Mouse (Mus musculus): ENCODE results near the gene Morn4. TPM values are rescaled to one million over a fixed set of nuclear protein-coding genes. Genes with fewer than 3 reads are reported as not detected.

The Morn4 gene
- 10 to 100 TPM; 65.3 to 66.9 TPM for total RNA-seq (2021)
- long read RNA-seq, experiment 1, transcript Morn4-201 (5 exons, 1,800 nt) = major isoform, 72 of 84 reads
- long read RNA-seq, experiment 1, partial matches to known transcripts = 2 of 84 reads
- long read RNA-seq, experiment 1, other reads (novel, unspliced or antisense) = 10 of 84 reads
- long read RNA-seq, experiment 2, transcript Morn4-201 (5 exons, 1,800 nt) = major isoform, 55 of 74 reads
- long read RNA-seq, experiment 2, partial matches to known transcripts = 7 of 74 reads
- long read RNA-seq, experiment 2, other reads (novel, unspliced or antisense) = 12 of 74 reads

DNA sequence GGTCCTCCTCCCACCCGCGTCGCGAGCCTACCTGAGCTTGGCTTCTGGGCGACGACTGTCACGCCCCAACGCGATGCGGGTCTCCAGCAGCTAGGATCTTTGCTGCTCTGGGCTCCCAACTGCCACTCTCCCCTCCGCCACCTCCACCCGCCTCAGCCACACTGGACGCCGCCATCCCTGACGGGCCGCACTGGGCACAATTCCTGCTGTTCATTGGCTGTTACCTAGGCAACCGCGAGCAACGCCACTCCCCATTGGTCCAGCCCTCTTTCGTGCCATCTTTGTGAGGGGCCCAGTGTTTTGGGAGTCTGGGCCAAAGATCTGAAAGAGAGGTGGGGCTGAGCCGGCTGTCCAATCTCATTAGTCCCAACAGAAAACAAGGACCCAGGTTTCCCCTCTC, at the start of gene Morn4:
Gene Morn4, minus strand, starts transcription at position 192 of the 400 bp plus-strand sequence.
- intact Hi-C loops (cut with DNase I) = no loop called here
- DNase-seq (ENCODE audit: low spot score in 2 of 2) = peak; percentile 94 to 95

DNA sequence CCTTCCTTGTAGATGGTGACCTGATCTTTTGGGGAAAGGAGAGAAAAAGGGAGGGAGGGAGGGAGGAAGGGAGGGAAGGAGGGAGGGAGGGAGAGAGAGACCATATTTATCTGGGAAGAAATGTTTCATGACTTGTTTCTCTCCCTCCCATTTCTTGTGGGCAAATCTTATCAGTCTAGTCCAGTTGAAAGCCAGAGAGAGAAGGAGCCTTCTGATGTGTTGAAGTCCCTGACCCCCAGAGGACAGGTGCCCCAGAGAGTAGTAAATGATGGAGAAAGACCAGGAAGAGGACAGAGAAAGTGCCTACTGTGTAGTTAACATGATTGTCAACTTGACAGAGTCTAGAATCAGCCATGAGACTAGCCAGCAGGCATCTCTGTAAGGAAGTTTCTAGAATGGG, 48.9 kb upstream of the Morn4 start:
- DNase-seq (ENCODE audit: low spot score in 2 of 2) = no peak
- intact Hi-C loops (cut with DNase I) = no loop called here

- intact Hi-C loops (cut with DNase I) = no loop called here
- no peak for DNase-seq (ENCODE audit: low spot score in 2 of 2)
Observed at GRCm38 (mm10) chr19:42131101-42131500, 44.9 kb upstream of the Morn4 start.

- DNase-seq (ENCODE audit: low spot score in 2 of 2) = no peak
- intact Hi-C loops (cut with DNase I) = no loop called here
Observed at GRCm38 (mm10) chr19:42130294-42130606, 44.1 kb upstream of the Morn4 start.

- peak in 1 of 2 experiments; percentile 52 for DNase-seq (ENCODE audit: low spot score in 2 of 2)
- intact Hi-C loops (cut with DNase I) = loop anchor here (2.0 kb wide), 1 partner anchor 39 kb away; the partner anchor contains the start of gene Pi4k2a
Observed at GRCm38 (mm10) chr19:42129509-42130293, 43.5 kb upstream of the Morn4 start.

GRCm38 (mm10) chr19:42128787-42129508, 42.8 kb upstream of the Morn4 start, which contains the start of gene Avpi1:
Avpi1 (minus strand) TSS chr19:42129059.
- intact Hi-C loops (cut with DNase I) = loop anchor here (2.0 kb wide), 1 partner anchor 38 kb away; the partner anchor contains the start of gene Pi4k2a

GRCm38 (mm10) chr19:42128052-42128740, 42.0 kb upstream of the Morn4 start:
- intact Hi-C loops (cut with DNase I) = loop anchor here (2.0 kb wide), 1 partner anchor 37 kb away; the partner anchor contains the start of gene Pi4k2a
- no peak for DNase-seq (ENCODE audit: low spot score in 2 of 2)

More at GRCm38 (mm10) chr19:42128787-42129508, 42.8 kb upstream of the Morn4 start, which contains the start of gene Avpi1:
- peak; percentile 98 to 99 for DNase-seq (ENCODE audit: low spot score in 2 of 2)

DNA sequence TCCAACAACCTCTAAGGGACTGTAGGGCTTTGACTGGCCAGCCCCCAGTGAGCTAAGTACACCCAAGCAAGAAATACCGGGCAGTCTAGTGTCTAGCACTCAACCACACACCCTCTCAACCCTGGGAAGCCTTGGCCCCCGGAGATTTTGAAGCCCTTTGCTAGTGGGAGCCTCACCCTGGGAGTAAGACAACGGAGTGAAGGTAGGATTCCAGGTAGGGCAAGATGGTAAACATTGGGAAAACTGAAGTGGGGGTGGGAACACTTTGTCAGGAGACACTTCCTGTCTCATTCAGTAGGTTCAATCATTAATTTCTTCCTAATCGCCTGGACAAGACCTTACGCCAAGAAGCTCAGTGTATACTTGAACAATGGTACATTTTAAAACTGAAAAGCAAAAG, 40.9 kb upstream of the Morn4 start:
- no peak for DNase-seq (ENCODE audit: low spot score in 2 of 2)
- intact Hi-C loops (cut with DNase I) = no loop called here

DNA sequence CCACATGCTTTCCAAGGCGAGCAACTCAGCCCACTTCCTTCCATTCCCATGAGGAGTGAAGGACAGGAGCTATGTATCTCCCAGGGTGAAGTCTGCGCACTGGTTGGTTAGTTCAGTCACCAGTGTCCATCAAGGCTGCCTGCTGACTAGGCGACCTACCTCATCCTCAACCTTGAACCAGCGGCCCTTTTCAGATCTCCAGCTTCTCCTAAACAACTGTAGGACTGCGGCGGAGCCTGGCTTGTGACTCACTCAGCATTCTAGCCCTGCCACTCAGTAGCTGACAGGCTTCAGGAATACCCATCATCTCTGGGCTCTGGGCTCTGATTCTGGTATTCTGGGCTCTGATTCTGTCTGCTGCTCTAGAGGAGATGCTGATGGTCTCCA, 40.1 kb upstream of the Morn4 start:
- intact Hi-C loops (cut with DNase I) = no loop called here
- no peak for DNase-seq (ENCODE audit: low spot score in 2 of 2)

DNA sequence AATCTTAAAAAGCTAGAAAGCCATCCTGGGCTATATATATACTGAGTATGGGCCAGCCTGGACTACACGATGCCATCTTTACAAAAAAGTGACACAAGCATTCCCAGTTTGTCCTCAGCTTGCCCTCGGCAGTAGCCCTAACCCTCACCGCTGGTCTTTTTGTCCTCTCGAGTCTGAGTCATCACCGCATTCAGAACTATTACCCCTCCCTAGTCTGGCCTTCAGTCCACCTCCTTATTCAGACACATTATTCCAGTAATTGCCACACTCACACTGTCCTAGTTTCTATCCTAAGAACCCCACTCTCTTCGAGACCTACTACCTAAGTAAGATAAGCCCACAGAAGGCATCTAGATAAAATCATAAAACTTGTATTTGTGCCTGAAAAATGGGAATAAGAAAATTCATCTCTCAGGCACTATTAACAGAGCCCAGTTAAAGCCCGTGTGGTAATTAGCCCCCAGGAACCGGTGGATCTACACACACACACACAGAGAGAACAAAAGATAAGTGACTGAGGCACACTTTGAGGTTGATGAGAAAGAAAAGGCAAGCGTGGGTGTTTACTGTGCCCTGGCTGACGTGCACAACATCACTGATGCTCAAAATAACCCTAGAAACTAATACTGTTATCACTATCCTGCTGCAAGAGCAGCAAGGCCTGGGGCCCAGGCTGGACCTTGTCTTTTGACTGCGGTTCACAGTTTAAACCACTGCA, 39.5 kb upstream of the Morn4 start:
- intact Hi-C loops (cut with DNase I) = no loop called here
- DNase-seq (ENCODE audit: low spot score in 2 of 2) = no peak

DNA sequence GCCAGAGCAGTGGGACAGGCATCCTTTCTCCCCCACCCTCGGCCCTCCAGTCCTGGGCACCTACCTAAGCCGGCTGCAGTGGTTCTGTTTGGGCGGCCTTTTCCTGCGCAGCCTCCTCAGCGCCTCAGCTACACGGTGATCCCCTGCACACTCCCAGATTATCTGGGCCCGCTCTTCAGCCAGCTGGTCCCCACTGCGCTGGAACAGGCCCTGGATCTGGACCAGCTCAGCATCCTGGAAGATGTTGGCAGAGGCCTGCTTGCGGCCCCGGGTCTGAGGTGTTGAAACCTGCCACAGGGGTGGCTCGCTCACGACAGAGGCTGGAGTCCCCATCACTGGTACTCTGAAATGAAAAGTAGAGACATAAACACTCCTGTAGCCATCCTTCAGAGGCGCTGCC, 38.5 kb upstream of the Morn4 start:
- DNase-seq (ENCODE audit: low spot score in 2 of 2) = no peak
- intact Hi-C loops (cut with DNase I) = no loop called here

DNA sequence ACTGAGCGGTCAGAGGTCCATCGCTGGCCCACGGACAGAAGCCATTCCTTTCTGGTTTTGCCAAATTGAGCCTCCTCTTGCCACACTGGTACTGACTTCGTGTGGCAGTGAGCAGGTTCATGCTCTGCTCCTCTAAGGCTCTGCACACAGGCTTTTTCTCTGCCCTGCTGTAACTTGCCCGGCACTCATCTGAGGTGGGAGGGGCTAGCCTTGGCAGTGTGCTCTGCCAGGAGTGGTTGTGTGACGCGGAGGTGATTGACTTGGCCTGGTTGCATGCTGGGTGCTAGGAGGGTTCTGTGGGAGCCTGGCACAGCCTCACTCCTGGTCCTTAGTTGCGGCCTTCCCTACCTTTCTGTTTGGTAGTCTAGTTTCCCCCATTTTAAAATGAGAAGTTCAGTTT, 34.3 kb upstream of the Morn4 start:
- intact Hi-C loops (cut with DNase I) = no loop called here
- no peak for DNase-seq (ENCODE audit: low spot score in 2 of 2)

GRCm38 (mm10) chr19:42118596-42118995, 32.4 kb upstream of the Morn4 start:
- intact Hi-C loops (cut with DNase I) = no loop called here
- no peak for DNase-seq (ENCODE audit: low spot score in 2 of 2)

GRCm38 (mm10) chr19:42118142-42118541, 32.0 kb upstream of the Morn4 start:
- intact Hi-C loops (cut with DNase I) = no loop called here
- DNase-seq (ENCODE audit: low spot score in 2 of 2) = no peak

DNA sequence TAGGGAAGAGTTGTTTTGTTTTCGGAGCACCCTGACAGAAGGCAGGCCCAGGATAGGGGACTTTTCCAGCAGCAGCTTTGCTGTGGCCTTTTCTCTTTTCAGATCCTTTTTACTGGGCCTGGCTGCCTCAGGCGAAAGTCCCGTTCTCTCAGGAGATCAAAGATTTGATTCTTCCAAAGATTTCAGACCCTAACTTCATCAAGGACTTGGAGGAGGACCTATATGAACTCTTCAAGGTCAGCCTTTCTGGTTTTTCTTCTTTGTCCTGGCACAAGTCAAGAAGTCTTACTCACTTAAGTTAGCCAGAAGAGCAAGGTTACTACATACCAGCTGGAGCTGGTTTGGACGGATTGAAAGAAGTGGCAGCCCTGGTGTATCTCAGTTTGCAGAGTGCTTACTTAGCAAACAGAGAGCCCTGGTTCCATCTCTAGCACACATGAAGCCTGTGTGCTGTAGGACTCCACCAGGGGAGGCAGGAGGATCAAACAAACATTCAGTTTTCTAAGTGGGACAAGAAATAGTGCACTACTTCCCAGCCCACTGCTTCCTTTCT, 29.7 kb upstream of the Morn4 start:
- no peak for DNase-seq (ENCODE audit: low spot score in 2 of 2)
- intact Hi-C loops (cut with DNase I) = no loop called here

- DNase-seq (ENCODE audit: low spot score in 2 of 2) = no peak
- intact Hi-C loops (cut with DNase I) = no loop called here
Observed at GRCm38 (mm10) chr19:42104681-42105080, 18.5 kb upstream of the Morn4 start.

GRCm38 (mm10) chr19:42099406-42099805, 13.2 kb upstream of the Morn4 start:
- no peak for DNase-seq (ENCODE audit: low spot score in 2 of 2)
- intact Hi-C loops (cut with DNase I) = no loop called here

GRCm38 (mm10) chr19:42090637-42091141, 4.5 kb upstream of the Morn4 start:
- intact Hi-C loops (cut with DNase I) = loop anchor here (2.0 to 5.0 kb wide), 2 partner anchors 38 to 77 kb away; partner anchors contain the start of gene Avpi1
- DNase-seq (ENCODE audit: low spot score in 2 of 2) = peak; percentile 24 to 26

All from left cerebral cortex, postnatal 14 days (tissue).